Mouse (Mus musculus): ENCODE measurements around the gene Htr3a. TPM values are rescaled to one million over a fixed set of nuclear protein-coding genes. Genes with fewer than 3 reads are reported as not detected.
A peak's percentile ranks its signal among the peaks of the same experiment; 100 is the strongest.

The Htr3a gene
- polyA plus RNA-seq, 1 experiment from 2014 or later = 6.2 TPM

DNA sequence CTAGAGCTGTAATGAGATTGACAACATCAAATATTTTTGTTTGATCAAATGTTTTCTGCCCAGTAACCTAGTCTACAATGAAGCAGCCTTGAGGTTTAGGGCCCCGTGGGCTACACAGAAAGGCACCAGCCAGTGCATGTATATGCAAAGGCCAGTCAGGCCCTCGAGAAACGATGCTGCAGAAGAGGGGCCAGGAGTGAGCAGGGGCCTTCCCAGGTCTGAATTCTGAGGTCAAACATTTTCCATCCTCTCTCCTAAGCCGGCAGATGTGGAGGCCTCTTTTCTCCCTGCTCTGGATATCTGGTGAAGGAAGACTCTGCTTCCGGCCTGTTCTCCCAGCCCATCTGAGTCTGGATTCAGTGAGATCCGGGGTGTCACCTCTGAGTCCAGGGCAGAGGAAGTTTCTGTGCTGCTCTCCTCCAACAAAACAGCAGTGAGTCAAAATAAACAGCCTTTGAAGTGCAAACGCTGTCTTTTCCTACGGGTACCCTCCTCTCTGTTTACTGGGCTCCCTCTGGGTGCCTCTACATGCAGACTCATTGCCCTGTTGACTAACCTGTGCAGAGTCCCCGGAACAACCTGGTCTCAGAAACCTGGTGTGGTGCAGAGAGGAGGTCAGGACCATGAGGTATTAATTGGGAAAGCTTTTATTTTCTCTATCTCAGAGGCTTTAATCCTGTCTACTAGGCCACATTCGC, 50.9 kb downstream of the Htr3a start:
- Histone ChIP-seq H3K9ac (ENCODE audit: low read depth, low read length) (no peak overlapping the region), H3K27ac (ENCODE audit: low read depth, low read length) (no peak overlapping the region), H3K36me3 (ENCODE audit: control insufficient read depth, insufficient read depth) (no peaks in the 10 kb centered on the region), H3K4me1 (replicated peaks; ENCODE audit: control insufficient read depth, insufficient read depth, low read length) (0 out of 2 replicates have a peak, but pooled peaks cover 5% of the 10 kb centered on the region), H3K9me3 (ENCODE audit: control insufficient read depth) (no peaks in the 10 kb centered on the region), H3K4me3 (ENCODE audit: low read depth, low read length) (no peak overlapping the region), H3K4me2 (replicated peaks; ENCODE audit: low read depth) (no peak overlapping the region), H3K27me3 (replicated peaks; ENCODE audit: control insufficient read depth, insufficient read depth, low read length) (no peaks in the 10 kb centered on the region)
- WGBS = 40% methylated on average over 10 of the region's 10 CpGs
- TF ChIP-seq CTCF (IDR thresholded peaks at IDR 0.05; ENCODE audit: low read depth) = no peak
- peak; percentile 22; the same call in 1 of the 2 replicates for ATAC-seq

DNA sequence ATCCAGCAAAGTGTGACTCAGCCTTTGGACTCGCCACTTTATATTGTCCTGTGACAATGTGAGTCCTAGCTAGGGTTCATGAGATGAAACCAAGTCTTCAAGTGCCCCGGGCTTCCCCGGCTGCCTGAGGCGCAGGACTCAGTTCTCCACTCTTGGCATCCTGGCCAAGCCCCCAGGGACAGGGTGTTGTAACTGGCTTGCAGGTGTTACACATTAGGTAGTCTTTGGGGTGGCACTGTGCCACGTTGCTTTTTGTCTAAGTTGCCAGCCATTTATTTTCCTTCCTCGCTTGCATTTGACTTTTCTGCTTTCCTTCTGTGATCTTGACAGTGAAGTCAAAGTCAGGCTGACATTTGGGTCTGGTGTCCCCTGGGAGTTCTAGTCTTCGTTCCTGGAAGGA, 53.0 kb downstream of the Htr3a start:
- no peak overlapping the region for H3K9ac ChIP-seq (ENCODE audit: low read depth, low read length)
- H3K9me3 ChIP-seq (ENCODE audit: control insufficient read depth) = no peaks in the 10 kb centered on the region
- H3K4me1 ChIP-seq (replicated peaks; ENCODE audit: control insufficient read depth, insufficient read depth, low read length) = 0 out of 2 replicates have a peak, but pooled peaks cover 5% of the 10 kb centered on the region
- WGBS = 73% methylated on average over 7 of the region's 7 CpGs
- no peak for ATAC-seq
- TF ChIP-seq CTCF (IDR thresholded peaks at IDR 0.05; ENCODE audit: low read depth) = no peak
- no peak overlapping the region for H3K4me2 ChIP-seq (replicated peaks; ENCODE audit: low read depth)
- H3K4me3 ChIP-seq (ENCODE audit: low read depth, low read length) = no peak overlapping the region
- H3K27me3 ChIP-seq (replicated peaks; ENCODE audit: control insufficient read depth, insufficient read depth, low read length) = no peaks in the 10 kb centered on the region
- H3K27ac ChIP-seq (ENCODE audit: low read depth, low read length) = no peak overlapping the region
- H3K36me3 ChIP-seq (ENCODE audit: control insufficient read depth, insufficient read depth) = no peaks in the 10 kb centered on the region

DNA sequence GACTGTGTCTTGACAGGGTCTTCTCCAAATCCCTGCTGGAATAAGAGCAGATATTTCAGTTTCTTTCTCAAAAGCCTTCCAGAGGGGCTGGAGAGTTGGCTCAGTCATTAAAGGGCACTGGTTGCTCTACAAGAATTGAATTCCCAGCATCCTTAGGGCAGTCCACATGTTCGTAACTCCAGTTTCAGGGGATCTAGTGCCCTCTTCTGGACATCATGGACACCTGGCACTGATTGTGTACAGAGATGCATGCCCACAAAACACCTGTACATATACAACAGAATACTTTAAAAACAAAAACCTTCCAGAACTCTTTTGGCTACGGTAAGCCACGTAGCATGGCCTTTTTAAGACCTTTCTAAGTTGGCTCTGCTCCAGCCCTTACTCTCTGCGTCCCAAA, 54.7 kb downstream of the Htr3a start:
- TF ChIP-seq CTCF (IDR thresholded peaks at IDR 0.05; ENCODE audit: low read depth) = peak; percentile 49
- H3K4me2 ChIP-seq (replicated peaks; ENCODE audit: low read depth) = no peak overlapping the region
- H3K4me1 ChIP-seq (replicated peaks; ENCODE audit: control insufficient read depth, insufficient read depth, low read length) = 0 out of 2 replicates have a peak, but pooled peaks cover 5% of the 10 kb centered on the region
- no peak for ATAC-seq
- H3K4me3 ChIP-seq (ENCODE audit: low read depth, low read length) = no peak overlapping the region
- no peak overlapping the region for H3K27ac ChIP-seq (ENCODE audit: low read depth, low read length)
- no peaks in the 10 kb centered on the region for H3K9me3 ChIP-seq (ENCODE audit: control insufficient read depth)
- H3K9ac ChIP-seq (ENCODE audit: low read depth, low read length) = no peak overlapping the region
- H3K27me3 ChIP-seq (replicated peaks; ENCODE audit: control insufficient read depth, insufficient read depth, low read length) = no peaks in the 10 kb centered on the region
- H3K36me3 ChIP-seq (ENCODE audit: control insufficient read depth, insufficient read depth) = no peaks in the 10 kb centered on the region
- 84% methylated on average over 4 of the region's 4 CpGs for WGBS

DNA sequence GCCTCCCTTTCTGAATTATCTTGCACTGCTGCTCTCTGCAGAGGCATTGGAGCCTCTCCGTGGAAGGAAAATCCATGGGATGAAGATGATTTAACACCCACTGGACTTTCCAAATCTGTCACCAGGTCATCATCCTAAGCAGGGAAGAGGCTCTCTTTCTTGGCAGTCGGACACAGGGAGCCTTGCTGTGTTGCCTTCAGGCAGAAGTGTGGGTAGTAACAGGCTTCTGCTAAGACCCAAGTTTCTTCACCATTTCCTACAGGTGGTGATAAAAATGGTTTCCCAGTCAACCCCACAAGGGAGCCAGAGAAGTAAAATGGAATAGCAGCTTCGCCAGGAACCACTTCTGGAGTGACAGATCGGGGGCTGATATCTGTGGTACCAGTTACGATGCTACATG, 61.4 kb downstream of the Htr3a start:
- 86% methylated on average over 5 of the region's 5 CpGs for WGBS

More for the DNA sequence above, 61.4 kb downstream of the Htr3a start:
- Histone ChIP-seq H3K36me3 (ENCODE audit: control insufficient read depth, insufficient read depth) (no peaks in the 10 kb centered on the region), H3K4me1 (replicated peaks; ENCODE audit: control insufficient read depth, insufficient read depth, low read length) (no peaks in the 10 kb centered on the region), H3K4me3 (ENCODE audit: low read depth, low read length) (no peak overlapping the region), H3K9me3 (ENCODE audit: control insufficient read depth) (no peaks in the 10 kb centered on the region), H3K9ac (ENCODE audit: low read depth, low read length) (no peak overlapping the region), H3K27me3 (replicated peaks; ENCODE audit: control insufficient read depth, insufficient read depth, low read length) (no peaks in the 10 kb centered on the region), H3K4me2 (replicated peaks; ENCODE audit: low read depth) (no peak overlapping the region), H3K27ac (ENCODE audit: low read depth, low read length) (no peak overlapping the region)
- TF ChIP-seq CTCF (IDR thresholded peaks at IDR 0.05; ENCODE audit: low read depth) = no peak
- ATAC-seq = no peak

Other genes with a start within 250 kb of the Htr3a start
- 0.61 and 0.91 TPM in 2 replicates for gene Zbtb16, start 74.9 kb downstream of the Htr3a start, polyA plus RNA-seq (2015; fragmentation: Nextera tagmentation; extraction: Ambion mirVana)
- gene Htr3b, start 53.9 kb upstream of the Htr3a start, polyA plus RNA-seq (2015; fragmentation: Nextera tagmentation; extraction: Ambion mirVana) = 0.96 and 1.1 TPM in 2 replicates
- gene Usp28, start 74.3 kb upstream of the Htr3a start, polyA plus RNA-seq (2015; fragmentation: Nextera tagmentation; extraction: Ambion mirVana) = 5.5 and 6.4 TPM in 2 replicates
- gene Zw10, start 144.5 kb upstream of the Htr3a start, polyA plus RNA-seq (2015; fragmentation: Nextera tagmentation; extraction: Ambion mirVana) = 8.1 and 9.9 TPM in 2 replicates
- gene Tmprss5, start 170.2 kb upstream of the Htr3a start, polyA plus RNA-seq (2015; fragmentation: Nextera tagmentation; extraction: Ambion mirVana) = 0.86 and 1.1 TPM in 2 replicates

Measured in intestine, postnatal 0 days (tissue).